Mouse (Mus musculus): Measurements from ENCODE around the gene Ddrgk1. TPM values are rescaled to one million over a fixed set of nuclear protein-coding genes. Genes with fewer than 3 reads are reported as not detected.

Ddrgk1 gene
- polyA plus RNA-seq, 2 experiments from 2014 or later = 121 to 145 TPM

Other genes starting within 250 kb of the Ddrgk1 start
- gene Vps16, start 240.3 kb downstream of the Ddrgk1 start, polyA plus RNA-seq (2017; shearing (Covaris generic)) = 100 to 1,000 TPM; 243 to 271 TPM
- 10 to 100 TPM; 10.1 to 17.8 TPM for gene Pced1a, start 240.0 kb downstream of the Ddrgk1 start, polyA plus RNA-seq (2017; shearing (Covaris generic))
- 10 to 100 TPM; 62.5 to 63.1 TPM for gene Ptpra, start 214.4 kb downstream of the Ddrgk1 start, polyA plus RNA-seq (2017; shearing (Covaris generic))
- gene Mrps26, start 100.9 kb downstream of the Ddrgk1 start, polyA plus RNA-seq (2017; shearing (Covaris generic)) = 10 to 100 TPM; 22.9 to 28.7 TPM
- not detected for gene Oxt, start 88.5 kb downstream of the Ddrgk1 start, polyA plus RNA-seq (2017; shearing (Covaris generic))
- gene Avp, start 82.1 kb downstream of the Ddrgk1 start, polyA plus RNA-seq (2017; shearing (Covaris generic)) = not detected
- 10 to 100 TPM; 12.0 to 12.5 TPM for gene Fastkd5, start 34.6 kb downstream of the Ddrgk1 start, polyA plus RNA-seq (2017; shearing (Covaris generic))
- gene Ubox5, start 34.6 kb downstream of the Ddrgk1 start, polyA plus RNA-seq (2017; shearing (Covaris generic)) = 10 to 100 TPM in 1 of 2 experiments, 1 to 10 TPM in 1; 8.4 to 14.8 TPM
- gene Lzts3, start 21.9 kb downstream of the Ddrgk1 start, polyA plus RNA-seq (2017; shearing (Covaris generic)) = under 1 TPM; 0.15 to 0.35 TPM
- gene Itpa, start 3.0 kb upstream of the Ddrgk1 start, polyA plus RNA-seq (2017; shearing (Covaris generic)) = 10 to 100 TPM; 43.6 to 49.7 TPM
- under 1 TPM in 1 of 2 experiments, not detected in 1; 0.41 TPM for gene Slc4a11, start 32.9 kb upstream of the Ddrgk1 start, polyA plus RNA-seq (2017; shearing (Covaris generic))
- gene 4930402H24Rik, start 241.7 kb upstream of the Ddrgk1 start, polyA plus RNA-seq (2017; shearing (Covaris generic)) = 10 to 100 TPM; 13.0 to 13.6 TPM
- 1 to 10 TPM; 4.0 to 8.5 TPM for gene Atrn, start 241.8 kb upstream of the Ddrgk1 start, polyA plus RNA-seq (2017; shearing (Covaris generic))

All from CD4-positive, CD25-positive, alpha-beta regulatory T cell, adult 4 months (primary cell).